Mouse (Mus musculus) layer of hippocampus, adult 11-12 months (tissue): ENCODE data around the gene Cog4.
"Not testable (repeated sequence)": the region's sequence is repeated elsewhere in the genome, so short reads cannot be mapped to it uniquely, and the experiment has no call there.

Experiments used
- DNase-seq: peaks from one replicate; pipeline ENCODE4 v3.0.0; 2022; ENCODE audit warnings: low spot score

Cog4 gene

GRCm38 (mm10) chr8:110831956-110832355, 14.4 kb upstream of the Cog4 start:
- DNase-seq: no peak

GRCm38 (mm10) chr8:110842012-110842574, 4.3 kb upstream of the Cog4 start:
- DNase-seq: no peak

GRCm38 (mm10) chr8:110843207-110843606, 3.2 kb upstream of the Cog4 start:
- no peak for DNase-seq

- DNase-seq: no peak
Measured at GRCm38 (mm10) chr8:110844941-110845340, 1.5 kb upstream of the Cog4 start.

GRCm38 (mm10) chr8:110845821-110846404, 487 bp upstream of the Cog4 start:
- no peak for DNase-seq

- no peak for DNase-seq
Measured at GRCm38 (mm10) chr8:110847171-110847549, 760 bp downstream of the Cog4 start.

- DNase-seq: no peak
Measured at GRCm38 (mm10) chr8:110847645-110848495, 1.5 kb downstream of the Cog4 start.

- no peak for DNase-seq
Measured at GRCm38 (mm10) chr8:110851186-110851585, 4.8 kb downstream of the Cog4 start.

- not testable (repeated sequence) for DNase-seq
Measured at GRCm38 (mm10) chr8:110856073-110856472, 9.7 kb downstream of the Cog4 start.

- no peak for DNase-seq
Measured at GRCm38 (mm10) chr8:110856760-110857461, 10.5 kb downstream of the Cog4 start.

- no peak for DNase-seq
Measured at GRCm38 (mm10) chr8:110859651-110860501, 13.5 kb downstream of the Cog4 start.

GRCm38 (mm10) chr8:110861347-110862025, 15.1 kb downstream of the Cog4 start:
- not testable (repeated sequence) for DNase-seq

- DNase-seq: no peak
Measured at GRCm38 (mm10) chr8:110870501-110870900, 24.1 kb downstream of the Cog4 start.

- no peak for DNase-seq
Measured at GRCm38 (mm10) chr8:110877862-110878261, 31.5 kb downstream of the Cog4 start.

GRCm38 (mm10) chr8:110881741-110882310, 35.4 kb downstream of the Cog4 start:
- peak; percentile 29 for DNase-seq

GRCm38 (mm10) chr8:110883824-110884223, 37.4 kb downstream of the Cog4 start:
- DNase-seq: no peak

- DNase-seq: no peak
Measured at GRCm38 (mm10) chr8:110886634-110887033, 40.2 kb downstream of the Cog4 start.

- no peak for DNase-seq
Measured at GRCm38 (mm10) chr8:110887551-110887950, 41.2 kb downstream of the Cog4 start.

- DNase-seq: peak; percentile 54
Measured at GRCm38 (mm10) chr8:110888441-110888840, 42.0 kb downstream of the Cog4 start.

- DNase-seq: no peak
Measured at GRCm38 (mm10) chr8:110888860-110889259, 42.5 kb downstream of the Cog4 start.
